Mouse (Mus musculus): ENCODE measurements around the gene Ubash3b. TPM values are rescaled to one million over a fixed set of nuclear protein-coding genes. Genes with fewer than 3 reads are reported as not detected.

Ubash3b gene
- polyA plus RNA-seq, 1 experiment: 0.87 TPM

- H3K27ac ChIP-seq (replicated peaks; ENCODE audit: low read depth, low read length): peak overlapping the region; percentile 59
- no peak overlapping the region for H3K4me3 ChIP-seq (ENCODE audit: insufficient read depth, low read depth, low read length)
- H3K4me1 ChIP-seq (ENCODE audit: control insufficient read depth, insufficient read depth, insufficient read length, low read length): peaks cover 17% of the 10 kb centered on the region
Observed at GRCm38 (mm10) chr9:41102613-41103012, 58.9 kb downstream of the Ubash3b start.

DNA sequence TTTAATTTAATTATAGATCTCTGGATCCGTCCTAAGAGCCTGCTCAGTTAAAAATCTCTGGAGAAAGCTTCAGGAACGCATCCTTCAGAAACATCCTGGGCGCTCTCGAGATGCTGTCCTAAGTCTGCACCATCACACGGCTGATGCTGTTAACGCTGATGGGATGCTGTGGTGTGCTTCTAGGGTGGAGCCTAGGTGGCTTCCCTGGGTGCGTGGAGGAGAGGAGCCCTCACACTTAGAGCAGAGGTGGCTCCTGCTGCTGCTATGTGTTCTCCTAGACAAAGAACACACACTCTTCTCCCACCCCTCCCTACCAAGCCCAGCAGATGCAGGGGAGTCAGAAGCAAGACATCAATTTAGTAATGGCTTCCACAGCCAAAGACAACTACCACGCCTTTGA is 61.6 kb downstream of the Ubash3b start:
- Histone ChIP-seq H3K27ac (replicated peaks; ENCODE audit: low read depth, low read length) (no peak overlapping the region), H3K4me3 (ENCODE audit: insufficient read depth, low read depth, low read length) (no peak overlapping the region), H3K4me1 (ENCODE audit: control insufficient read depth, insufficient read depth, insufficient read length, low read length) (peaks cover 16% of the 10 kb centered on the region)

DNA sequence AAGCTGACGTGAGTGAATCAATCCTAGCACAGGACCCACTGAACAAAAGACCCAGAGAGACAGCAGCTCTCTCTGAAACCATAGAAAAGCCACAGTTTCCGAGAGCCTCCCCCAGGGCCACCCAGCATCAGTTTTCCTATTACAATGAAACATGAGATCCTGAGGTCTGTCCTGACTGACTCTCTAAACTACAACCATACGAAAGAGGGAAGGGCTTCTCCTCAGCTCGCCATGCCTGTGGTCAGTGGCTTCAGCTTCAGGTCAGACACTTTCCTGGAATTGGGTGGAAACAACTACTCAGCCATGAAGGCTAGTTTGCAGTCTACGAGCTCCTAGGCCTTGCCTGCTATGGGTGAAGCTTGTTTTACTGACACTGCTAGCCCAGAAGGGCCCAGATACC is 62.4 kb downstream of the Ubash3b start:
- H3K4me3 ChIP-seq (ENCODE audit: insufficient read depth, low read depth, low read length): no peak overlapping the region
- no peak overlapping the region for H3K27ac ChIP-seq (replicated peaks; ENCODE audit: low read depth, low read length)
- peaks cover 16% of the 10 kb centered on the region for H3K4me1 ChIP-seq (ENCODE audit: control insufficient read depth, insufficient read depth, insufficient read length, low read length)

GRCm38 (mm10) chr9:41098065-41098464 is 63.4 kb downstream of the Ubash3b start:
- Histone ChIP-seq H3K4me3 (ENCODE audit: insufficient read depth, low read depth, low read length) (no peak overlapping the region), H3K27ac (replicated peaks; ENCODE audit: low read depth, low read length) (no peak overlapping the region), H3K4me1 (ENCODE audit: control insufficient read depth, insufficient read depth, insufficient read length, low read length) (peaks cover 16% of the 10 kb centered on the region)

DNA sequence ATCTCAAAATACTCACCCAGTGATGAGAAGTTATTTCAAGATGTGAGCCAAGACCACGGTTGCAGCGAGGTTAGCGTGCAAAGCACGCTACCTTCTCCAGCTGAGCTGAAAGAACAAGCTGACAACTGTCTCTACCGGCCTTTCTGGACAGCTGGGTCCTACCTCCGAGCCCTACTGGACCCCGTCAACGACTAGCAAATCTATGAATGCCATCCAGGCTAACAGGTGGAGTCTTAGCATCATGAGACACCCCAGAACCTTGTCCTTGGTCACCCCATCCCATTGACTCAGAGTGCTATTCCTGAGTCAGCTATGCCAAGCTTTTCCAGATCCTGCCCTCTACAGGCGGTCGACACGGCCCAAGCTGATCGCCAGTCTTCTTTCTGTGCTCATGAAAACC is 69.5 kb downstream of the Ubash3b start:
- H3K27ac ChIP-seq (replicated peaks; ENCODE audit: low read depth, low read length): no peak overlapping the region
- 0 out of 2 replicates have a peak, but pooled peaks cover 4% of the 10 kb centered on the region for H3K4me1 ChIP-seq (ENCODE audit: control insufficient read depth, insufficient read depth, insufficient read length, low read length)
- H3K4me3 ChIP-seq (ENCODE audit: insufficient read depth, low read depth, low read length): no peak overlapping the region

- Histone ChIP-seq H3K4me3 (ENCODE audit: insufficient read depth, low read depth, low read length) (no peak overlapping the region), H3K27ac (replicated peaks; ENCODE audit: low read depth, low read length) (no peak overlapping the region), H3K4me1 (ENCODE audit: control insufficient read depth, insufficient read depth, insufficient read length, low read length) (0 out of 2 replicates have a peak, but pooled peaks cover 4% of the 10 kb centered on the region)
Observed at GRCm38 (mm10) chr9:41091187-41091586, 70.3 kb downstream of the Ubash3b start.

GRCm38 (mm10) chr9:41087831-41088383 is 73.6 kb downstream of the Ubash3b start:
- peaks cover 18% of the 10 kb centered on the region; the same call in 1 of the 2 replicates for H3K4me1 ChIP-seq (ENCODE audit: control insufficient read depth, insufficient read depth, insufficient read length, low read length)
- H3K27ac ChIP-seq (replicated peaks; ENCODE audit: low read depth, low read length): no peak overlapping the region
- H3K4me3 ChIP-seq (ENCODE audit: insufficient read depth, low read depth, low read length): no peak overlapping the region

DNA sequence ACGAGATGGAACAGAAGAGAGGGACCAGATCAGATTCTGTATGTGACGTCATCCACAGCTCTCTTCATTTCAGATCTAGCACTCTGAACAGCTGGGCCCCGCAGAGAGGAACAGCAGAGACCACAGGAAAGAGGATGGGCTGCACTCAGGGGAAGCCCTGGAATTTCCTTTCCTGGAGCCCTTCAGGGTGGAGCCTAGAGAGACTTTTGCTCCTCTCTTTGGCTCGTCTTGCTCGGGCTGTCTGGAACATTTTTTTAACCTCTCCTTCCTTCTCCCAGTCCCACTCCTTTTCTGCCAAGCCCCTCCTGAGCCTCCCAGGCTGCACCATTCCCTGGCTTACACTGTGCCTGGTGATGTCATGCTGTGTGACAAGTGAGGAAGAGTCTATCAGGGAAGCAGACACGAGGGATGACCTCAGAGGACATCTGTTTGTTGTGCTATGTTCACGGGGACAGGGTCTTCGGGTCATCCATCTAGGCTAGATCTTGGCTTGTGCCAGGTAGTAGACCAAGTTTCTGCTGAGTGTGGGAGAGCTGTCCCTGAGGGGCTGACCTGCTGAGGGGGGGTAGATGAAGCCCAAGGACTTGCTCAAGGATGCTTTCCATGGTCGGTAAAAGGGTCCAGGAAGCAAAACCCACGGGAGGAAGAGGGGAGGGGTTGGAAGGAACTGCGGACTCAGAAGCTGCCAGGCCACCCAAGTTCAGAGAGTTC is 77.2 kb downstream of the Ubash3b start:
- H3K4me3 ChIP-seq (ENCODE audit: insufficient read depth, low read depth, low read length): no peak overlapping the region
- no peak overlapping the region; the same call in 1 of the 2 replicates for H3K27ac ChIP-seq (replicated peaks; ENCODE audit: low read depth, low read length)
- peaks cover 14% of the 10 kb centered on the region; the same call in 1 of the 2 replicates for H3K4me1 ChIP-seq (ENCODE audit: control insufficient read depth, insufficient read depth, insufficient read length, low read length)

GRCm38 (mm10) chr9:41083386-41084055 is 78.0 kb downstream of the Ubash3b start:
- Histone ChIP-seq H3K4me3 (ENCODE audit: insufficient read depth, low read depth, low read length) (no peak overlapping the region), H3K4me1 (ENCODE audit: control insufficient read depth, insufficient read depth, insufficient read length, low read length) (peaks cover 14% of the 10 kb centered on the region; the same call in 1 of the 2 replicates), H3K27ac (replicated peaks; ENCODE audit: low read depth, low read length) (no peak overlapping the region; the same call in 1 of the 2 replicates)

GRCm38 (mm10) chr9:41082891-41083290 is 78.6 kb downstream of the Ubash3b start:
- Histone ChIP-seq H3K27ac (replicated peaks; ENCODE audit: low read depth, low read length) (no peak overlapping the region), H3K4me1 (ENCODE audit: control insufficient read depth, insufficient read depth, insufficient read length, low read length) (peaks cover 14% of the 10 kb centered on the region; the same call in 1 of the 2 replicates), H3K4me3 (ENCODE audit: insufficient read depth, low read depth, low read length) (no peak overlapping the region)

GRCm38 (mm10) chr9:41080877-41081276 is 80.6 kb downstream of the Ubash3b start:
- Histone ChIP-seq H3K27ac (replicated peaks; ENCODE audit: low read depth, low read length) (no peak overlapping the region), H3K4me3 (ENCODE audit: insufficient read depth, low read depth, low read length) (no peak overlapping the region), H3K4me1 (ENCODE audit: control insufficient read depth, insufficient read depth, insufficient read length, low read length) (peaks cover 14% of the 10 kb centered on the region; the same call in 1 of the 2 replicates)

GRCm38 (mm10) chr9:41079428-41080155 is 81.9 kb downstream of the Ubash3b start:
- no peak overlapping the region for H3K4me3 ChIP-seq (ENCODE audit: insufficient read depth, low read depth, low read length)
- peaks cover 10% of the 10 kb centered on the region; the same call in 1 of the 2 replicates for H3K4me1 ChIP-seq (ENCODE audit: control insufficient read depth, insufficient read depth, insufficient read length, low read length)
- no peak overlapping the region for H3K27ac ChIP-seq (replicated peaks; ENCODE audit: low read depth, low read length)

DNA sequence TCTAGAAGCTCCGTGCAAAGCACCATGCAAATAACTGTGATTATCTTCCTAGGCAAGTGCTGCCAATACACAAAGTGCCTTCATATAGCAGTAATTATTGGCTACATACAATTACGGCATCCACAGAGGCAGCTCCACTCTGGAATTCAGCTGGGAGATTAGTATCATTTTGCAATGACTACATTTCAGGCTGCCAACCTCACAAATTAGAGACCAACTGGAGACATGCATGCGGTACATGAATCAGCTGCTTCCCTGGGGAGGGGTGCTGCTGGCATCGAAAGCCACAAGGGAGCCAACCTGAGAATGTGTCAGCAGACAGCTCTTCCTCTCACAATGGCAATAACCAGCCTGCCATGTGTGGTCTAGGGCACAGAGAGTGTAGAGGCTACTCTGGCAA is 83.3 kb downstream of the Ubash3b start:
- H3K4me1 ChIP-seq (ENCODE audit: control insufficient read depth, insufficient read depth, insufficient read length, low read length): no peaks in the 10 kb centered on the region
- H3K27ac ChIP-seq (replicated peaks; ENCODE audit: low read depth, low read length): no peak overlapping the region
- no peak overlapping the region for H3K4me3 ChIP-seq (ENCODE audit: insufficient read depth, low read depth, low read length)

DNA sequence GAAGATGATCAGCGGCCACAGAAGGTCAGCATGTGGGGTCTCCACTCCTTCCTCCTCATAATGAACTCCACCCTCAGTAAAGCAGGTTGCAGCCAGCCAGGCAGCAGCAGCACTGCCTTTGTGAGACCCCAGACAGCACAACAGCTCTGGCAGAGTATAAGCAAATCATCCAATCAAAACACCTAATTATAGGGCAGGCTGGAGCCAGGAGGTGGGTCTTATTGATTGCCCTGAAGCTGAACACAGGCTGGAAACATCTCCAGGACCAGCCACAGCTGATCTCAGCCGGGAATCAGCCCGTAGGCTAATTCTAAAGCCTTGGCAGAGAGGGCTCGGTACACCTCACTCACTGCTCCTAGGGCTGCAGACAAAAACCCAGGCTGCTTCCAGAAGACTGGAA is 85.3 kb downstream of the Ubash3b start:
- no peak overlapping the region for H3K4me3 ChIP-seq (ENCODE audit: insufficient read depth, low read depth, low read length)
- H3K4me1 ChIP-seq (ENCODE audit: control insufficient read depth, insufficient read depth, insufficient read length, low read length): no peaks in the 10 kb centered on the region
- no peak overlapping the region for H3K27ac ChIP-seq (replicated peaks; ENCODE audit: low read depth, low read length)

DNA sequence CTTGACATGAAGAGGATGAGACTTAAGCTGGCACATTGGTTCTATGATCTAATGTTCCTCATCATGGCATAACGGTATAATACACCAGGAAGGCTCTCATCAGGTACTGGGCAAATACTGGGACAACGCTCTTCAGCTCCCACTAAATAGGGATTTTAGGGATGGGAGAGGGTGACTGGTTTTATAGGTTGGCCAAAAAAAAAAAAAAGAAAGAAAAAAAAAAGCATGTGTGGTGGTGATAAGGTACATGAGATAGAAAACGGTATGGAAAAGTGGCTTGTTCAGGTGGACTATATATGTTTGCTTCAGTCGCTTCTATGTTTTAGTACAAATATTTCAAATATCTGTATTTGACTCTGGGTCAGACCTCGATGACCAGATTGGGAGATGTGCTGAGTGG is 86.0 kb downstream of the Ubash3b start:
- Histone ChIP-seq H3K27ac (replicated peaks; ENCODE audit: low read depth, low read length) (no peak overlapping the region), H3K4me3 (ENCODE audit: insufficient read depth, low read depth, low read length) (no peak overlapping the region), H3K4me1 (ENCODE audit: control insufficient read depth, insufficient read depth, insufficient read length, low read length) (no peaks in the 10 kb centered on the region)

Measured in brown adipose tissue, adult 24 weeks (tissue).